Mouse (Mus musculus): Measurements from ENCODE around the gene Mroh2a.

- TF ChIP-seq CTCF (IDR thresholded peaks at IDR 0.05; ENCODE audit: extremely low read depth, insufficient read depth, insufficient read length, insufficient replicate concordance) (no peak), POLR2A (IDR thresholded peaks at IDR 0.05; ENCODE audit: low read depth, low read length) (no peak)
These were observed 34.9 kb downstream of the Mroh2a start for GRCm38 (mm10) chr1:88261706-88262105.
